Mouse (Mus musculus) testis, adult 10 weeks (tissue): ENCODE data around the gene Mrpl35. TPM values are rescaled to one million over a fixed set of nuclear protein-coding genes. Genes with fewer than 3 reads are reported as not detected.

Experiments
- polyA plus RNA-seq: library from polyadenylated mRNA; stranded (reverse); fragments of 350-450 nt; fragmentation: Illumina TruSeq; extraction: RNeasy Lipid Tissue Mini Kit (QIAGEN cat#74804); gene quantifications from one replicate; pipeline ENCODE4 v1.2.3, GENCODE M21; 2014; ENCODE audit warnings: low read depth, low replicate concordance

Gene Mrpl35
- polyA plus RNA-seq = 80.4 TPM

GRCm38 (mm10) chr6:71826869-71827268, at the start of gene Mrpl35:
TSS of gene Mrpl35 (minus strand) at chr6:71826969.

GRCm38 (mm10) chr6:71830690-71831580, 4.2 kb upstream of the Mrpl35 start, which contains the start of gene Immt:
TSS of gene Immt (plus strand) at chr6:71831331.

Other genes with a start within 250 kb of the Mrpl35 start
- gene Kdm3a, start 194.0 kb downstream of the Mrpl35 start, polyA plus RNA-seq = 207 TPM
- 57.6 TPM for gene Reep1, start 119.4 kb downstream of the Mrpl35 start, polyA plus RNA-seq
- 254 TPM for gene Immt, start 4.4 kb upstream of the Mrpl35 start, polyA plus RNA-seq
- gene Ptcd3, start 81.8 kb upstream of the Mrpl35 start, polyA plus RNA-seq = 146 TPM
- gene Polr1a, start 82.1 kb upstream of the Mrpl35 start, polyA plus RNA-seq = 19.4 TPM